Mouse (Mus musculus) limb, embryonic 15.5 days (tissue): Measurements from ENCODE around the gene Tacc2. TPM values are rescaled to one million over a fixed set of nuclear protein-coding genes. Genes with fewer than 3 reads are reported as not detected.

Source experiments
- ATAC-seq: fragments of 200-750 bp; cut with Nextera tagmentation; 2 replicates; pipeline ENCODE4 v1.8.0; 2017; ENCODE audit warnings: low read depth, moderate TSS enrichment; ENCODE audit not compliant: insufficient number of reproducible peaks, low FRiP score, low TSS enrichment
- H3K27ac ChIP-seq: fragments of 300-500 bp; sonication (generic); 2 replicates; pipeline ENCODE4 v1.5.1; 2015; ENCODE audit warnings: moderate library complexity, mild to moderate bottlenecking, inconsistent platforms
- H3K27me3 ChIP-seq: fragments of 300-500 bp; sonication (generic); 2 replicates; pipeline ENCODE4 v1.6.1; 2015; ENCODE audit warnings: inconsistent platforms
- H3K36me3 ChIP-seq: fragments of 300-500 bp; sonication (generic); 2 replicates; pipeline ENCODE4 v1.6.1; 2015; ENCODE audit warnings: inconsistent platforms
- H3K4me1 ChIP-seq: fragments of 300-500 bp; sonication (generic); 2 replicates; pipeline ENCODE4 v1.6.1; 2015; ENCODE audit warnings: inconsistent platforms
- H3K4me2 ChIP-seq: fragments of 300-500 bp; sonication (generic); 2 replicates; pipeline ENCODE4 v1.6.1; 2015; ENCODE audit warnings: mild to moderate bottlenecking, inconsistent platforms
- H3K4me3 ChIP-seq: fragments of 300-500 bp; sonication (generic); 2 replicates; pipeline ENCODE4 v1.5.1; 2015; ENCODE audit warnings: mild to moderate bottlenecking, inconsistent platforms
- H3K9ac ChIP-seq: fragments of 300-500 bp; sonication (generic); 2 replicates; pipeline ENCODE4 v1.6.1; 2015; ENCODE audit warnings: inconsistent platforms
- H3K9me3 ChIP-seq: fragments of 300-500 bp; sonication (generic); 2 replicates; pipeline ENCODE4 v1.6.1; 2016; ENCODE audit warnings: inconsistent platforms
- WGBS: fragments of 180-500 bp; shearing (Covaris S2); methylation state at CpG from one replicate; pipeline ENCODE4 v1.1.7; 2015; 5-methylcytosine and 5-hydroxymethylcytosine counted together
- polyA plus RNA-seq: library from polyadenylated mRNA; unstranded; fragments of >200 nt; fragmentation: Nextera tagmentation; extraction: Ambion mirVana; gene quantifications from 2 replicates; pipeline ENCODE4 v1.2.1, GENCODE M21; 2015

The Tacc2 gene
- polyA plus RNA-seq, 1 experiment from 2014 or later, result 31.3 TPM

- H3K9ac ChIP-seq, result no peak overlapping the region
- H3K4me1 ChIP-seq, result peaks cover 28% of the 10 kb centered on the region
- H3K27me3 ChIP-seq, result no peaks in the 10 kb centered on the region
- no peak overlapping the region for H3K27ac ChIP-seq
- no peaks in the 10 kb centered on the region for H3K9me3 ChIP-seq
- no peak for ATAC-seq
- H3K36me3 ChIP-seq, result no peaks in the 10 kb centered on the region
- no peak overlapping the region for H3K4me2 ChIP-seq
- no peak overlapping the region for H3K4me3 ChIP-seq
- 79% methylated on average over 4 of the region's 4 CpGs for WGBS
Observed at GRCm38 (mm10) chr7:130636902-130637301, 59.7 kb downstream of the Tacc2 start.

DNA sequence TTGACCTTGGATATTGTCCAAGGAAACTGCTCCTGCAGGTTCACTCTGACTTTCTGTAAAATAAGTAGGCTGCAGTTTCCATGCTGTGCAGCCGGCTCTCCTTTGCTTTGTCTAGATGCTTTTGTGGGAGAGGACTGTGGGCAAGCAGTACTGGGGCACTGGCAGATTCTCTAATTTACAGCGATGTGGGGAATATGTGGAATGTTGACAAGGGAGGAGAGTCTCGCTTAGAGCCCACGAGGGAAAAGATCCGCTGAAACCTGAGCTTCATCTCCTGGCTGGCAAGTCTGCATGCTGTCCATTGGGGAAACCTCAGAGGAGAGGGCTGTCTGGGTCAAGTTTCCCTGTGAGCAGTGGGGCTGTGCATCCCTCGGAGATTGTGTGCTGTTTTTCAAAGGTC is 60.6 kb downstream of the Tacc2 start:
- no peaks in the 10 kb centered on the region for H3K9me3 ChIP-seq
- no peak overlapping the region for H3K9ac ChIP-seq
- H3K4me3 ChIP-seq, result no peak overlapping the region
- peak overlapping the region; percentile 27 for H3K27ac ChIP-seq
- H3K4me2 ChIP-seq, result no peak overlapping the region
- 9% methylated on average over 6 of the region's 6 CpGs for WGBS
- H3K4me1 ChIP-seq, result peaks cover 28% of the 10 kb centered on the region
- H3K27me3 ChIP-seq, result no peaks in the 10 kb centered on the region
- ATAC-seq, result no peak
- no peaks in the 10 kb centered on the region for H3K36me3 ChIP-seq

GRCm38 (mm10) chr7:130640681-130641080 is 63.4 kb downstream of the Tacc2 start:
- ATAC-seq, result no peak

GRCm38 (mm10) chr7:130645332-130645993 is 68.2 kb downstream of the Tacc2 start:
- H3K4me1 ChIP-seq, result peaks cover 31% of the 10 kb centered on the region
- no peaks in the 10 kb centered on the region for H3K27me3 ChIP-seq
- WGBS, result 10% methylated on average over 15 of the region's 15 CpGs
- H3K4me2 ChIP-seq, result peak overlapping the region; percentile 87
- peak overlapping the region; percentile 75 for H3K9ac ChIP-seq
- no peaks in the 10 kb centered on the region for H3K9me3 ChIP-seq
- peak overlapping the region; percentile 96 for H3K27ac ChIP-seq
- H3K36me3 ChIP-seq, result no peaks in the 10 kb centered on the region
- H3K4me3 ChIP-seq, result peak overlapping the region; percentile 69
- peak; percentile 35; the same call in 1 of the 2 replicates for ATAC-seq

More at GRCm38 (mm10) chr7:130640681-130641080, 63.4 kb downstream of the Tacc2 start:
- no peak overlapping the region for H3K9ac ChIP-seq
- no peaks in the 10 kb centered on the region for H3K36me3 ChIP-seq
- 64% methylated on average over 9 of the region's 9 CpGs for WGBS
- H3K4me1 ChIP-seq, result peaks cover 28% of the 10 kb centered on the region
- H3K27ac ChIP-seq, result no peak overlapping the region; the same call in 1 of the 2 replicates
- H3K4me3 ChIP-seq, result no peak overlapping the region
- no peak overlapping the region for H3K4me2 ChIP-seq
- H3K9me3 ChIP-seq, result no peaks in the 10 kb centered on the region
- no peaks in the 10 kb centered on the region for H3K27me3 ChIP-seq

DNA sequence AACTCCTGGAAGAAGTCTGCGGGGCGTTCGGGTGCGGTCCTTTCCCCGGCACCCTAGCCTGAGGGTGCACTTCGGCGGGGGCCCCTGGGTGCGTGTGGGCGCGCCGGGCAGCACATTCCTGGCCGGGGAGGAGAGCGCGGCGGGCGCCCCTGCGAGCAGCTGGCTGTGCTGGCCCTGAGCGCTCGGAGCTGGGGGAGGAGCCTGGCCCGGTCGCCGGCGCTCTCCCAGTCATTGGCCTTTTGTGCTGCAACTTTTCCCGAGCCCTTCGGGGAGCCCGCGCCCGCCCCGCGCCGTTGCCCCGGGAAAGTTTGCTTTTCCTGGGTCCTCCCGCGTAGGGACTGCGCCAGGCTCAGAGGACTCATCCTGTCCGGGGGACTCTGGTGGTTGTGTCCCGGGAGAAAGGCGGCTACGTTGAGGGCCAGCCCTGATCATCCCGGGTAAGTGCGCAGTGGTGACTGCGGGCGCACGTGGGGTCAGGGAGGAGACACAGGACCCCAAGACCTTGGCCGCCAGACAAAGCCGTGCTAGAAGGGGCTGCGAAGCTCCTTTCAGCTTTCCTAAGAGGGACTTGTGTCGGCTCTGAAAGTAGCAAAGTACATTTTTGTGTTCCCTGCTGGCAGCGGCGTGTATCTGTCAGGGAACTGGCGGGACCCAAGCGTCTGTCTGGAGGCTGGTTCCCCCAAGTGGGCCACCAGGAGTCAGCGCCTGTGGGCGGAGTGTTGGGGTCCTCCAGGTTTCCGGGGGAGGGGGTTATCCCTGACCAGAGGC is 68.9 kb downstream of the Tacc2 start:
- no peaks in the 10 kb centered on the region for H3K27me3 ChIP-seq
- H3K4me3 ChIP-seq, result peak overlapping the region; percentile 69
- H3K27ac ChIP-seq, result peak overlapping the region; percentile 96
- ATAC-seq, result peak; percentile 83
- H3K9me3 ChIP-seq, result no peaks in the 10 kb centered on the region
- under 1% methylated on average over 51 of the region's 55 CpGs for WGBS
- peak overlapping the region; percentile 87 for H3K4me2 ChIP-seq
- peak overlapping the region; percentile 75 for H3K9ac ChIP-seq
- no peaks in the 10 kb centered on the region for H3K36me3 ChIP-seq
- H3K4me1 ChIP-seq, result peaks cover 28% of the 10 kb centered on the region

DNA sequence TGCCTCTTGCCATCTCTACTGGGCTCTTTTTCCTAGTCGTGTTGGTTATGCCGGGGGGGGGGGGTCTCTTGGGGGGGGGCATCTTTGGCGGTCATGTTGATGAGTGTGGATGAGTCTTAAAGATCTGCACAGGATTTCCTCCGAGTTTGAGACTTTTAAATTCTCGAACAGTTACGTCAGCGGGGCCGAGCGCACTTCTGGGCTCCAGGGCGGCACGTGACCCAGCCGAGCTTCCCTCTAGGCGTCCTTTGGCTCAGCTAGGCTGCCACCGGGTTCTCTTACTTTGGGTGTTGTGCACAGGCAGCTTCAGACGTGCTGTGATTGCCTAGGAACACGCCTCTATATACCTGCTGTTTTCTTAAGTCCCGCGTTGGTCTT is 69.5 kb downstream of the Tacc2 start:
- H3K9ac ChIP-seq, result peak overlapping the region; percentile 75; the same call in 1 of the 2 replicates
- H3K36me3 ChIP-seq, result no peaks in the 10 kb centered on the region
- under 1% methylated on average over 16 of the region's 18 CpGs for WGBS
- H3K9me3 ChIP-seq, result no peaks in the 10 kb centered on the region
- H3K27ac ChIP-seq, result peak overlapping the region; percentile 96
- 0 out of 2 replicates have a peak, but pooled peaks have one; percentile 50 for ATAC-seq
- H3K27me3 ChIP-seq, result no peaks in the 10 kb centered on the region
- H3K4me2 ChIP-seq, result peak overlapping the region; percentile 87
- peaks cover 28% of the 10 kb centered on the region for H3K4me1 ChIP-seq
- peak overlapping the region; percentile 69 for H3K4me3 ChIP-seq

DNA sequence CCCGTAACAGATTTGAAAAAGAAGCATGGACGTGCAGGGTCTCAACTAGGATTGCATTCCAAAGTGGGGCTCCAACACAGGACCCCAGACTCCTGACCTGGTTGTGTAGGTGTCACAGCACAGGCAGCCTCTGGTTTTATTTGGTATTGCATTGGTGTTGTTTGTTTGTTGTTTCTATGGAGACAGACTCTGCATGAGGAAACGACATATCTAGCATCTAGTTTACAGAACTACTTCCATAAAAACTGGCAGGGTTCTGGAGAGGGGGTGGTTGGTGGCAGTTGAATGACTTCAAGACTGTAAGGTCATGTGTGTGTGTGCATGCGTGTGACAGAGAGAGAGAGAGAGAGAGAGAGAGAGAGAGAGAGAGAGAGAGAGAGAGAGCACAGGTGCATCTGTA is 70.8 kb downstream of the Tacc2 start:
- WGBS, result 71% methylated on average over 4 of the region's 4 CpGs
- Histone ChIP-seq H3K27ac (no peak overlapping the region), H3K4me1 (peaks cover 25% of the 10 kb centered on the region), H3K4me2 (no peak overlapping the region; the same call in 1 of the 2 replicates), H3K9ac (no peak overlapping the region), H3K9me3 (no peaks in the 10 kb centered on the region), H3K4me3 (no peak overlapping the region), H3K27me3 (no peaks in the 10 kb centered on the region), H3K36me3 (no peaks in the 10 kb centered on the region)
- ATAC-seq, result no peak

GRCm38 (mm10) chr7:130649257-130649656 is 72.0 kb downstream of the Tacc2 start:
- WGBS, result 33% methylated on average over 7 of the region's 7 CpGs
- Histone ChIP-seq H3K4me2 (no peak overlapping the region), H3K4me1 (peaks cover 35% of the 10 kb centered on the region)

DNA sequence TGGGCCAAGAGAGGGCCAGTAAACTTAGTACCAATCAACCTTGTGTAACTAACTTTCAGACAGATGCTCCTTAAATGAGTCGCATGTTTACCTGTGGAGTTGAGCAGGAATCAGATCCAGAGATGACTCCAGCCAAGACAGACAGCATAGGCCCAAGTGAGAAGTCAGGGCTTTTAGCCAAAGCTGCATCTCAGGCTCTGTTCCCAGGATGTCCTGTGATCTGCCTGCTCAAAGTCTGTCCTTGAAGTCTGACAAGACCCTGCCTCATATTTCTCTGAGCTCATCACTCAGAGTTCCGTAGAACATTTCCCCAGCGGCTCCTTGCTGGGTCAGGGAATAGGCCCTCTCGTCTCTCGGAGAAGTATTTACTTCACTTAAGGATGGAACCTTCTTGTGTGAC is 73.4 kb downstream of the Tacc2 start:
- H3K9ac ChIP-seq, result no peak overlapping the region
- H3K27ac ChIP-seq, result no peak overlapping the region
- ATAC-seq, result no peak
- WGBS, result 78% methylated on average over 5 of the region's 5 CpGs
- H3K36me3 ChIP-seq, result no peaks in the 10 kb centered on the region
- no peaks in the 10 kb centered on the region for H3K9me3 ChIP-seq
- peaks cover 42% of the 10 kb centered on the region for H3K4me1 ChIP-seq
- H3K4me3 ChIP-seq, result no peak overlapping the region
- no peak overlapping the region for H3K4me2 ChIP-seq
- H3K27me3 ChIP-seq, result no peaks in the 10 kb centered on the region

More at GRCm38 (mm10) chr7:130649257-130649656, 72.0 kb downstream of the Tacc2 start:
- no peak for ATAC-seq
- no peaks in the 10 kb centered on the region for H3K36me3 ChIP-seq
- H3K4me3 ChIP-seq, result no peak overlapping the region
- H3K27ac ChIP-seq, result no peak overlapping the region
- no peaks in the 10 kb centered on the region for H3K27me3 ChIP-seq
- H3K9me3 ChIP-seq, result no peaks in the 10 kb centered on the region
- no peak overlapping the region for H3K9ac ChIP-seq

DNA sequence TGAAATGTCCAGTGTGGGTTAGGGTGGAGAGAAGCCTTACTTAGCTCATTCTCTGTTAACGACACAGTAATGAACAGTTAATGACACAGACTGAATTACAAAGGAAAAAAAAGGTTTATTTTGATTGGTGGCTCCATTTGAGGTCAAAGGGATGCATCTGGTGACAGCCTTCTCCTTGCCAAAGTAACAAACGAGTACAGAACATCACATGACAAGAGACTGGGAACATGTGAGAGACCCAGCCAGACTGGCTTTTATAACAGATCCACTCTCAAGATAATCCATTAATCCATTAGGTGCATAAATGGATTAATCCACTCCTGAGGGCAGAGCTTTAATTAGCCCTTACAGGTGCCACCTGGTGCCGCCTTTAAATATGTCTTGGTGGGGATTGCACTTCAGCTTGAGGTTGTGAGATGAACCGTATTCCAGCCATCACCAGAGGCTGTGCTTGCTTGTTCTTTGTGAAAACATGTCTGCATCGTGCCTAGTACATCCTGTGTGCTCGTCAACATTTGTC is 75.9 kb downstream of the Tacc2 start:
- no peaks in the 10 kb centered on the region for H3K36me3 ChIP-seq
- no peak overlapping the region for H3K4me2 ChIP-seq
- H3K9me3 ChIP-seq, result no peaks in the 10 kb centered on the region
- 63% methylated on average over 6 of the region's 6 CpGs for WGBS
- ATAC-seq, result no peak
- peaks cover 40% of the 10 kb centered on the region for H3K4me1 ChIP-seq
- no peak overlapping the region for H3K4me3 ChIP-seq
- H3K9ac ChIP-seq, result no peak overlapping the region
- H3K27ac ChIP-seq, result no peak overlapping the region
- H3K27me3 ChIP-seq, result no peaks in the 10 kb centered on the region

DNA sequence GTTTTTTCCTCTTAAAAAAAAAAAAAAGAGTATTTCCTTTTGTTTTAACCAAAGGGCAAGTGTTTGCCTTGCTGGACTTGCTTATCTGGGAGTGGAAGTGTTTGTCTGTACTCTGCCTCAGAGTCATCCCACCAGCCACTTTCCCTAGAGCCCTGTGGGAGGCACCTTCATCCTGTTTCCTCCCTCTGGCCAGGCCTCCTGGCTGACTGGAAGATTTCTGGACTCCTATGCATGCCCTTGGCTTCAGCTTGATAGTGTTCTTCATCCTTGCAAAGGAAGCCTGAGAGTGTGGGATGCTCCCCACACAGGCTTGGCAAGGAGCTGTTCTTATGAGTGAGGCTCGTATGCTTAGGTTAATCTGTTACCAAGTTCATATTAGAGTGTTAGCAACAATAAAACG is 77.3 kb downstream of the Tacc2 start:
- Histone ChIP-seq H3K9ac (no peak overlapping the region), H3K27ac (no peak overlapping the region), H3K4me2 (no peak overlapping the region), H3K9me3 (no peaks in the 10 kb centered on the region), H3K4me3 (no peak overlapping the region), H3K36me3 (no peaks in the 10 kb centered on the region), H3K4me1 (peaks cover 27% of the 10 kb centered on the region), H3K27me3 (no peaks in the 10 kb centered on the region)
- 42% methylated on average over 2 of the region's 2 CpGs for WGBS
- ATAC-seq, result no peak

GRCm38 (mm10) chr7:130656965-130657364 is 79.7 kb downstream of the Tacc2 start:
- H3K9me3 ChIP-seq, result no peaks in the 10 kb centered on the region
- no peak overlapping the region for H3K9ac ChIP-seq
- no peak for ATAC-seq
- no peak overlapping the region for H3K4me2 ChIP-seq
- H3K27ac ChIP-seq, result no peak overlapping the region
- WGBS, result 88% methylated on average over 8 of the region's 8 CpGs
- H3K36me3 ChIP-seq, result no peaks in the 10 kb centered on the region
- peaks cover 27% of the 10 kb centered on the region for H3K4me1 ChIP-seq
- no peaks in the 10 kb centered on the region for H3K27me3 ChIP-seq
- H3K4me3 ChIP-seq, result no peak overlapping the region
